Mouse (Mus musculus) left cerebral cortex, postnatal 4 days (tissue): ENCODE results near the gene Acp1. TPM values are rescaled to one million over a fixed set of nuclear protein-coding genes. Genes with fewer than 3 reads are reported as not detected.
A peak's percentile ranks its signal among the peaks of the same experiment; 100 is the strongest.

Source experiments
- DNase-seq: peaks from one replicate; pipeline ENCODE4 v3.0.0-alpha.2; 2022
- intact Hi-C: fragments of 180-260 bp; cut with DNase I; formaldehyde crosslinking; loops from one replicate; pipeline ENCODE4 v1.15.1; 2025
- total RNA-seq, 2 experiments: library from RNA; stranded (reverse); gene quantifications; 2 replicates each; pipeline ENCODE4 v1.2.3; 2021

Acp1 gene
- total RNA-seq, 2 experiments from 2014 or later = 50.6 to 52.4 TPM

DNA sequence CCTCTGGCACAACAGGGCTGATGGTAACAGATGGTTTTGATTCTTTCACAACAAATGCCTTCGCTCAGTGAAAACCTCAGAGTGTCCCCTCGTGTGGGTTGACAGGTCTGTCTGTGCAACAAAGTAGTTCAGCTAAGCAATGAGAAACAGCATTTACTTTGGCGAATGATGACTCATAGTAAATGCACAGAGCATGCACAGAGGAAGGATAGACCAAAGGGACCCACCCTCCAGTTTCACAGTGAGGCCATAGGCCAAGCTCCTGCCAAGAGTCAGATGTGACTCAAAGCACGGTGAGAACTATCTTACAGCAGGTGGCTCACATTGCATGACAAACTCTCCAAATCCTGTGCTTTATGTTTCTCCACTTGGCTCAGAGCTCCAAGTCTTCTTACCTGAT lies 45.6 kb downstream of the Acp1 start:
- DNase-seq = no peak
- intact Hi-C loops = no loop called here

- DNase-seq = peak; percentile 89
- intact Hi-C loops = no loop called here
These were observed 47.0 kb downstream of the Acp1 start for GRCm38 (mm10) chr12:30864347-30864746.

DNA sequence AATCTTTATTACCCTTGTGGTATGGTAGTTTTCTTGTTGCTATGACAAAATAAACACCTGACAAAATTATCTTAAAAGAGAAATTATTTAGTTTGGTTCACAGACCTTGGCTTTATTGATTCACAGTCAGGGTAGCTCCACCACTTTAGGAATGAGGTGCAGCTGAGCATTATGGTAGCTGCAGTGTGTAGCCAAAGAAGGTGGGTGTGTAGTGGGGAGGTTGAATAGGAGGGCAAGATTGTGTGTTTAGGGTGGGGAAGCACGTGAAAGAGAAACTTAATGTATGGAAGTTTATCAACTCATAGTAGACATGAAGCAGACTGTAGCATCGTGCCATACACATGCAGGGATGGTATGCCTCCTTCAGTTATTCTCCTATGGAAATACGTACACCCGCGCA lies 55.2 kb downstream of the Acp1 start:
- intact Hi-C loops = no loop called here
- DNase-seq = no peak

GRCm38 (mm10) chr12:30855442-30856159 lies 55.8 kb downstream of the Acp1 start:
- DNase-seq = no peak
- intact Hi-C loops = no loop called here

DNA sequence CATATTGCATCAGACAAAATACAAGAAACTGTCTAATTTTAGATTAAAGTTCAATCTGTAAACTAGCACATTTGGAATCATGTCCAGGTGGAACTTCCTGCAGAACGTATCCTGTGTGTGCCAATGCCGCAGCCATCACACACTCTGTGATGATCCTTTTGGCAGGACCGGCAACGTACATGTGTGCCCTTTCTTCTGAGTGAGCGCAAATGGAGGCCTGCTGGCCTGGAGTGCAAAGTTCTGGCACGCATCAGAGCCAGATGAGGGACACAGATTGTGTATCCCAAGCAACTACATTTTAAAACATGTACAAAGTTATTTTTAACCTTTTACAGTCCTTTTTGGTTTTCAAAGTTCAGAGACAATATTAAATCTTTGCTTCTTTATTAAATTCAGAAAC lies 59.5 kb downstream of the Acp1 start:
- intact Hi-C loops = no loop called here
- peak; percentile 67 for DNase-seq

DNA sequence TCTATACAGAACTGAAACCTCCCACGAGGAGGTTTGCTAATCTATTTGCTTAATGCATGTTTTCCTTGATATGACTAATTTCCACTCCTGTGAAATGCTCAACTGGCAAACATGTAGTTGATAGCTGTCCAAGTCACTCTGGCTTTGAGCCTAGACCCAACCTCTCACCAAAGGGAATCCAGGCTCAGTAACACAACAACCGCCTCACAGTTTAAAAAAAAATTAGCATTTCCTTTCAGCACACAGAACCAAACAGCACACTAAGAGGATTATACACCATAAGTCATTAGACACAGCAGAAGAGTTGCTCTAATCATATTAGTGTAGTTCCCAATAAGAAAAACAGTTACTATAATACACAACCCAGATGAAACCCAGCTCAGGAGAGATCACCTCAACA lies 60.5 kb downstream of the Acp1 start:
- intact Hi-C loops = no loop called here

DNA sequence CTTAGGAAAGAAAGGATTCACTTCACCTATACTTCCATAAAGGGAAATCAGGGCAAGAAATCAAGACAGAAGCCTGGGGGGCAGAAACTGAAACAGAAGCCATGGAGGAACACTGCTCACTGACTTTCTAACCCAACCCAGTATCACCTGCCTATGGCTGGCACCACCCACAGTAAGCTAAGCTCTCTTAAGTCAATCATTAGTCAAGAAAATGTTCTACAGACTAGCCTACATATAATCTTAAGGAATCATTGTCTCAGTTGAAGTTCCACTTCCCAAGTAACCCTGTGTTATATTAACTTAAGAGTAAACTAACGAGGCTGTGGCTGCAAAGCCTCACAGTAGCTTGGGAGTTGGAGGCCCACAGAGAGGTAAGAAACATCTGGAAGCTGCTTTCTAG lies 62.9 kb downstream of the Acp1 start:
- DNase-seq = no peak
- intact Hi-C loops = no loop called here

More for the DNA sequence above, 60.5 kb downstream of the Acp1 start:
- peak; percentile 73 for DNase-seq

Other genes starting within 250 kb of the Acp1 start
- gene Alkal2, start 27.3 kb downstream of the Acp1 start, total RNA-seq = 1 to 10 TPM; 1.9 to 2.0 TPM
- 10 to 100 TPM; 37.5 to 42.5 TPM for gene Sh3yl1, start 79 bp upstream of the Acp1 start, total RNA-seq
- gene Fam110c, start 162.3 kb upstream of the Acp1 start, total RNA-seq = not detected